In genomic region chr9:71679103-71679815, GRCm38 (mm10) we compare ENCODE assay signal across 10 mouse cellular contexts.
DNase-seq lines count a peak whose midpoint lies in the region; ATAC-seq lines count a peak whose summit lies in the region.
"Had no signal": no experiment of that assay in that cellular context is flagged by ENCODE, and none has a peak within 500 bp of the region (broad histone marks: within the 10 kb centered on the region; RNA-seq: fewer than 3 reads in every experiment).

No protein-coding gene starts in this region.

- H3K4me3 ChIP-seq in embryonic facial prominence, embryonic 13.5 days, result no peak overlapping the region
- H3K4me3 ChIP-seq in heart, embryonic 16.5 days (ENCODE audit: low read length), result no peak overlapping the region
- H3K4me3 ChIP-seq in midbrain, embryonic 13.5 days (replicated peaks), result no peak overlapping the region
- H3K4me3 ChIP-seq: hindbrain, embryonic 15.5 days had no signal

- no peak overlapping the region for H3K4me2 ChIP-seq in embryonic facial prominence, embryonic 13.5 days
- H3K4me2 ChIP-seq in heart, embryonic 16.5 days (ENCODE audit: low read depth, low read length), result no peak overlapping the region
- no peak overlapping the region for H3K4me2 ChIP-seq in midbrain, embryonic 13.5 days (replicated peaks)
- H3K4me2 ChIP-seq: hindbrain, embryonic 15.5 days; midbrain, embryonic 11.5 days had no signal

- no peaks in the 10 kb centered on the region for H3K36me3 ChIP-seq in embryonic facial prominence, embryonic 13.5 days
- H3K36me3 ChIP-seq in heart, embryonic 16.5 days (ENCODE audit: control insufficient read depth, insufficient read depth), result peaks cover 4% of the 10 kb centered on the region; the same call in 1 of the 2 replicates
- no peaks in the 10 kb centered on the region for H3K36me3 ChIP-seq in midbrain, embryonic 13.5 days
- H3K36me3 ChIP-seq: hindbrain, embryonic 15.5 days had no signal

- ATAC-seq in embryonic facial prominence, embryonic 13.5 days (ENCODE audit: insufficient number of reproducible peaks, insufficient read depth, low FRiP score, low TSS enrichment, low read depth), result no peak; the same call in 1 of the 2 replicates
- no peak; the same call in 1 of the 2 replicates for ATAC-seq in heart, embryonic 16.5 days (replicated peaks; ENCODE audit: extremely low read depth, insufficient read depth, low FRiP score)
- ATAC-seq in midbrain, embryonic 13.5 days, result no peak

- WGBS in embryonic facial prominence, embryonic 13.5 days, result 54% methylated on average over 11 of the region's 11 CpGs
- 57% methylated on average over 11 of the region's 11 CpGs for WGBS in heart, embryonic 16.5 days
- WGBS in midbrain, embryonic 13.5 days, result 85% methylated on average over 11 of the region's 11 CpGs

- no peaks in the 10 kb centered on the region for H3K27me3 ChIP-seq in embryonic facial prominence, embryonic 13.5 days
- no peaks in the 10 kb centered on the region for H3K27me3 ChIP-seq in heart, embryonic 16.5 days (ENCODE audit: control insufficient read depth, insufficient read depth, low read length)
- H3K27me3 ChIP-seq in midbrain, embryonic 13.5 days, result no peaks in the 10 kb centered on the region
- H3K27me3 ChIP-seq: hindbrain, embryonic 15.5 days had no signal

- no peak overlapping the region for H3K9ac ChIP-seq in embryonic facial prominence, embryonic 13.5 days
- no peak overlapping the region for H3K9ac ChIP-seq in heart, embryonic 16.5 days (ENCODE audit: low read length)
- H3K9ac ChIP-seq in midbrain, embryonic 13.5 days (replicated peaks), result no peak overlapping the region
- H3K9ac ChIP-seq: hindbrain, embryonic 15.5 days had no signal

- no peaks in the 10 kb centered on the region for H3K9me3 ChIP-seq in embryonic facial prominence, embryonic 13.5 days
- no peaks in the 10 kb centered on the region; the same call in 1 of the 2 replicates for H3K9me3 ChIP-seq in heart, embryonic 16.5 days (replicated peaks; ENCODE audit: control insufficient read depth, low read length)
- H3K9me3 ChIP-seq in midbrain, embryonic 13.5 days, result no peaks in the 10 kb centered on the region
- H3K9me3 ChIP-seq: hindbrain, embryonic 15.5 days had no signal

- peak overlapping the region; percentile 84; the same call in 1 of the 2 replicates for H3K27ac ChIP-seq in embryonic facial prominence, embryonic 13.5 days
- peak overlapping the region; percentile 59 for H3K27ac ChIP-seq in heart, embryonic 16.5 days (ENCODE audit: low read length)
- H3K27ac ChIP-seq in midbrain, embryonic 13.5 days, result no peak overlapping the region
- H3K27ac ChIP-seq: hindbrain, embryonic 15.5 days had no signal

- peak; percentile 44 for DNase-seq in adrenal gland, postnatal 10 days
- no peak for DNase-seq in adrenal gland, postnatal 25 days
- peak; percentile 35 for DNase-seq in 3T3-L1 (ENCODE audit: low read depth, low spot score)
- no peak for DNase-seq in ovary, postnatal 10 days (ENCODE audit: low spot score)
- no peak for DNase-seq in left cerebral cortex, adult 8-10 months (ENCODE audit: low spot score in 2 of 2)

- H3K4me1 ChIP-seq in embryonic facial prominence, embryonic 13.5 days, result peaks cover 20% of the 10 kb centered on the region
- peaks cover 29% of the 10 kb centered on the region for H3K4me1 ChIP-seq in heart, embryonic 16.5 days (ENCODE audit: control insufficient read depth, insufficient read depth, low read length)
- no peaks in the 10 kb centered on the region; the same call in 1 of the 2 replicates for H3K4me1 ChIP-seq in midbrain, embryonic 13.5 days (replicated peaks)
- H3K4me1 ChIP-seq: hindbrain, embryonic 15.5 days had no signal

Comparison
In these comparisons a context has a peak if more than half of its experiments do, and no peak if none do; other contexts are left out.
1. DNase-seq: peak in adrenal gland, postnatal 10 days (single experiment) and 3T3-L1 (single experiment); none in adrenal gland, postnatal 25 days (single experiment), ovary, postnatal 10 days (single experiment) and left cerebral cortex, adult 8-10 months (0 of 2).